Mouse (Mus musculus) T-cell, adult 2 months (primary cell): ENCODE measurements around the gene Caskin1.
A peak's percentile ranks its signal among the peaks of the same experiment; 100 is the strongest.

Source experiments
- DNase-seq: peaks from one replicate; pipeline ENCODE4 v3.0.0; 2022; ENCODE audit warnings: low spot score

The Caskin1 gene

GRCm38 (mm10) chr17:24494627-24495335 lies 6.4 kb downstream of the Caskin1 start:
- DNase-seq = peak; percentile 37

GRCm38 (mm10) chr17:24495443-24495842 lies 7.0 kb downstream of the Caskin1 start:
- DNase-seq = no peak

GRCm38 (mm10) chr17:24496026-24496425 lies 7.6 kb downstream of the Caskin1 start:
- DNase-seq = no peak

- DNase-seq = no peak
Measured at GRCm38 (mm10) chr17:24502208-24502607, 13.8 kb downstream of the Caskin1 start.

GRCm38 (mm10) chr17:24504085-24504484 lies 15.7 kb downstream of the Caskin1 start:
- no peak for DNase-seq

- no peak for DNase-seq
Measured at GRCm38 (mm10) chr17:24505286-24505955, 17.0 kb downstream of the Caskin1 start.

- DNase-seq = no peak
Measured at GRCm38 (mm10) chr17:24506332-24507070, 18.1 kb downstream of the Caskin1 start.

GRCm38 (mm10) chr17:24507129-24507664 lies 18.8 kb downstream of the Caskin1 start:
- DNase-seq = no peak

GRCm38 (mm10) chr17:24507806-24508460 lies 19.5 kb downstream of the Caskin1 start:
- no peak for DNase-seq

- DNase-seq = no peak
Measured at GRCm38 (mm10) chr17:24513609-24514008, 25.2 kb downstream of the Caskin1 start.

- DNase-seq = no peak
Measured at GRCm38 (mm10) chr17:24514270-24515257, 26.2 kb downstream of the Caskin1 start.

GRCm38 (mm10) chr17:24520450-24520849 lies 32.0 kb downstream of the Caskin1 start:
- no peak for DNase-seq

- no peak for DNase-seq
Measured at GRCm38 (mm10) chr17:24524734-24525133, 36.3 kb downstream of the Caskin1 start.

- no peak for DNase-seq
Measured at GRCm38 (mm10) chr17:24527315-24527714, 38.9 kb downstream of the Caskin1 start.

- peak; percentile 95 for DNase-seq
Measured at GRCm38 (mm10) chr17:24527723-24528559, 39.5 kb downstream of the Caskin1 start, which contains the start of gene Traf7. Gene Traf7 (minus strand): TSS chr17:24527938.

- peak; percentile 34 for DNase-seq
Measured at GRCm38 (mm10) chr17:24528560-24528918, 40.1 kb downstream of the Caskin1 start.

GRCm38 (mm10) chr17:24529007-24529451 lies 40.6 kb downstream of the Caskin1 start:
- DNase-seq = peak; percentile 28

- DNase-seq = no peak
Measured at GRCm38 (mm10) chr17:24529883-24530282, 41.5 kb downstream of the Caskin1 start.

- DNase-seq = no peak
Measured at GRCm38 (mm10) chr17:24530361-24531050, 42.1 kb downstream of the Caskin1 start.
